In genomic region chr6:28783082-28783647, GRCm38 (mm10) we compare ENCODE assay signal across 14 mouse cellular contexts. TPM values are rescaled to one million over a fixed set of nuclear protein-coding genes. Genes with fewer than 3 reads are reported as not detected.
DNase-seq lines count a peak whose midpoint lies in the region; ATAC-seq and TF ChIP-seq lines count a peak whose summit lies in the region.
"Had no signal": no experiment of that assay in that cellular context is flagged by ENCODE, and none has a peak within 500 bp of the region (broad histone marks: within the 10 kb centered on the region; RNA-seq: fewer than 3 reads in every experiment).

No protein-coding gene starts in this region.

- ATAC-seq in neural tube, embryonic 11.5 days (ENCODE audit: insufficient read depth, low FRiP score, low TSS enrichment), result 0 out of 2 replicates have a peak, but pooled peaks have one; percentile 45
- 0 out of 2 replicates have a peak, but pooled peaks have one; percentile 38 for ATAC-seq in hindbrain, postnatal 0 days
- ATAC-seq in activated CD4-positive, CD25-positive, alpha-beta regulatory T cell, adult 4 months, result no peak

- H3K27me3 ChIP-seq in heart, embryonic 10.5 days (ENCODE audit: insufficient read depth, poor library complexity, severe bottlenecking), result no peaks in the 10 kb centered on the region
- no peaks in the 10 kb centered on the region for H3K27me3 ChIP-seq in neural tube, embryonic 11.5 days (ENCODE audit: control insufficient read depth, insufficient read depth, low read length)
- H3K27me3 ChIP-seq in hindbrain, postnatal 0 days (ENCODE audit: insufficient read depth, low read length), result no peaks in the 10 kb centered on the region
- H3K27me3 ChIP-seq: kidney, embryonic 15.5 days had no signal

- no peak for TF ChIP-seq CTCF in hindbrain, postnatal 0 days (IDR thresholded peaks at IDR 0.05; ENCODE audit: low read depth)

- WGBS in heart, embryonic 10.5 days, result 66% methylated on average over 4 of the region's 4 CpGs
- 66% methylated on average over 4 of the region's 4 CpGs for WGBS in neural tube, embryonic 11.5 days
- WGBS in hindbrain, postnatal 0 days, result 41% methylated on average over 4 of the region's 4 CpGs

- intact Hi-C loops in heart, postnatal 14 days (cut with DNase I), result no loop called here

- no peak overlapping the region for H3K4me3 ChIP-seq in heart, embryonic 10.5 days
- no peak overlapping the region for H3K4me3 ChIP-seq in neural tube, embryonic 11.5 days (ENCODE audit: low read depth, low read length)
- no peak overlapping the region for H3K4me3 ChIP-seq in hindbrain, postnatal 0 days (ENCODE audit: low read length)
- H3K4me3 ChIP-seq: kidney, embryonic 15.5 days; limb, embryonic 10.5 days had no signal

- H3K36me3 ChIP-seq in heart, embryonic 10.5 days, result no peaks in the 10 kb centered on the region
- no peaks in the 10 kb centered on the region for H3K36me3 ChIP-seq in neural tube, embryonic 11.5 days (ENCODE audit: control insufficient read depth, insufficient read depth, low read length)
- no peaks in the 10 kb centered on the region for H3K36me3 ChIP-seq in hindbrain, postnatal 0 days (ENCODE audit: insufficient read depth, low read length)
- H3K36me3 ChIP-seq: kidney, embryonic 15.5 days; limb, embryonic 10.5 days had no signal

- H3K4me2 ChIP-seq in neural tube, embryonic 11.5 days (ENCODE audit: low read depth), result no peak overlapping the region
- H3K4me2 ChIP-seq in hindbrain, postnatal 0 days (ENCODE audit: low read depth, low read length), result no peak overlapping the region
- H3K4me2 ChIP-seq: kidney, embryonic 15.5 days; lung, embryonic 14.5 days had no signal

- no peaks in the 10 kb centered on the region for H3K9me3 ChIP-seq in heart, embryonic 10.5 days
- H3K9me3 ChIP-seq in neural tube, embryonic 11.5 days (ENCODE audit: control insufficient read depth, low read length), result no peaks in the 10 kb centered on the region
- H3K9me3 ChIP-seq in hindbrain, postnatal 0 days (ENCODE audit: low read length), result no peaks in the 10 kb centered on the region
- H3K9me3 ChIP-seq: kidney, embryonic 15.5 days; limb, embryonic 10.5 days had no signal

- H3K4me1 ChIP-seq in heart, embryonic 10.5 days, result peaks cover 40% of the 10 kb centered on the region
- H3K4me1 ChIP-seq in neural tube, embryonic 11.5 days (ENCODE audit: control insufficient read depth, insufficient read depth, low read length), result peaks cover 13% of the 10 kb centered on the region
- H3K4me1 ChIP-seq in hindbrain, postnatal 0 days (ENCODE audit: insufficient read depth, low read length), result peaks cover 3% of the 10 kb centered on the region; the same call in 1 of the 2 replicates
- H3K4me1 ChIP-seq: limb, embryonic 10.5 days had no signal

- peak overlapping the region; percentile 37; the same call in 1 of the 2 replicates for H3K27ac ChIP-seq in heart, embryonic 10.5 days
- H3K27ac ChIP-seq in neural tube, embryonic 11.5 days (ENCODE audit: low read depth, low read length), result peak overlapping the region; percentile 2; the same call in 1 of the 2 replicates
- H3K27ac ChIP-seq in hindbrain, postnatal 0 days, result no peak overlapping the region
- H3K27ac ChIP-seq: kidney, embryonic 15.5 days; limb, embryonic 10.5 days had no signal

- DNase-seq in heart, embryonic 10.5 days (ENCODE audit: low spot score), result no peak
- DNase-seq in heart, postnatal 14 days, result no peak
- DNase-seq in neural tube, embryonic 11.5 days (ENCODE audit: low spot score), result no peak
- no peak for DNase-seq in neural tube, embryonic 10.5 days (ENCODE audit: extremely low spot score, low spot score)
- DNase-seq in hindbrain, postnatal 0 days (ENCODE audit: low spot score), result no peak
- DNase-seq in T-cell, adult 2 months (ENCODE audit: low spot score), result no peak
- no peak for DNase-seq in adipocyte (ENCODE audit: low spot score)
- DNase-seq: gastrocnemius, postnatal 25 days; lung, embryonic 14.5 days; thymus, adult 18-20 months had no signal

- H3K9ac ChIP-seq in neural tube, embryonic 11.5 days (ENCODE audit: low read length), result no peak overlapping the region
- H3K9ac ChIP-seq in hindbrain, postnatal 0 days (replicated peaks; ENCODE audit: low read length), result no peak overlapping the region
- H3K9ac ChIP-seq: kidney, embryonic 15.5 days; lung, embryonic 14.5 days had no signal

RNA-seq across cellular contexts. Expression of gene Lrrc4, which starts 48.4 kb away (rescaled TPM):
- 0.73 and 0.87 TPM in 2 replicates for polyA plus RNA-seq in heart, embryonic 10.5 days (2016; fragmentation: Nextera tagmentation; extraction: Ambion mirVana)
- under 1 TPM; 0.22 to 0.43 TPM for total RNA-seq in heart, postnatal 14 days (2021)
- polyA plus RNA-seq in neural tube, embryonic 11.5 days (2014; fragmentation: Nextera tagmentation; extraction: Ambion mirVana), result 6.3 and 7.2 TPM in 2 replicates
- 54.8 and 59.8 TPM in 2 replicates for total RNA-seq in hindbrain, postnatal 0 days (2014; rRNA removed)
- polyA plus RNA-seq in hindbrain, postnatal 0 days (2015; fragmentation: Nextera tagmentation; extraction: Ambion mirVana), result 6.0 and 6.1 TPM in 2 replicates
- under 1 TPM; 0.37 to 0.42 TPM for polyA plus RNA-seq in activated CD4-positive, CD25-positive, alpha-beta regulatory T cell, adult 4 months (2017; shearing (Covaris generic))
- total RNA-seq: monocyte, adult 5-6 weeks had no signal
